Mouse (Mus musculus) ES-Bruce4 (cell line): ENCODE results near the gene Mrpl14.

Experiments used
- CTCF ChIP-seq: IDR thresholded peaks from one replicate; pipeline ENCODE4 v1.8.1; 2011; ENCODE audit warnings: low read depth, low read length
- EP300 ChIP-seq: IDR thresholded peaks from 2 replicates; pipeline ENCODE4 v1.6.1; 2011; ENCODE audit warnings: low read depth, low read length; ENCODE audit not compliant: insufficient read depth
- POLR2A ChIP-seq: IDR thresholded peaks from one replicate; pipeline ENCODE4 v1.8.1; 2011; ENCODE audit warnings: low read length; ENCODE audit not compliant: insufficient read depth

GRCm38 (mm10) chr17:45653233-45653632, 32.9 kb upstream of the Mrpl14 start:
- TF ChIP-seq CTCF, result no peak
- TF ChIP-seq POLR2A, result no peak
- no peak for TF ChIP-seq EP300
